Mouse (Mus musculus) cerebellum, adult 11 months (tissue): ENCODE measurements around the gene Ydjc.
A peak's percentile ranks its signal among the peaks of the same experiment; 100 is the strongest.

Source experiments
- DNase-seq: peaks from one replicate; pipeline ENCODE4 v3.0.0; 2022

Gene Ydjc

DNA sequence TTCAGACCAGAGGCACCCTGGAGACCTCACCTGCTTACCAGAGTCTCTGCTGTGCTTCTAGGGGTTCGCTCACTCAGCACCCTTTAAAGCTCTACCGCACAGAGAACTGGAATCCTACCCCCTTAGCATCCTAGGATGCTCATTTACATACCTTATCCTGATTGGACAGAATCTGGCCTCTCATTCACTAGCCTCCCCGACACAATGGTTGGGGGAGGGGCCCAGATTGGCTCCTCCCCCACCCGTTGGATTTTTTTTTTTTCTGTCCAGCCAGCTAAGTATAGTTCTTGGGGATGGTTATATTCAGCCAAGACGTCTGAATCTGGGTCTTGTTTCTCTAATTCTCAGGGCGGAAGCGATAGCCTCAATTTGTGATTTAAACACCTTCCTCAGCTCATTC is at the start of gene Ydjc:
Gene Ydjc (plus strand): TSS at position 283 of the 400 bp plus-strand sequence.
- no peak for DNase-seq

DNA sequence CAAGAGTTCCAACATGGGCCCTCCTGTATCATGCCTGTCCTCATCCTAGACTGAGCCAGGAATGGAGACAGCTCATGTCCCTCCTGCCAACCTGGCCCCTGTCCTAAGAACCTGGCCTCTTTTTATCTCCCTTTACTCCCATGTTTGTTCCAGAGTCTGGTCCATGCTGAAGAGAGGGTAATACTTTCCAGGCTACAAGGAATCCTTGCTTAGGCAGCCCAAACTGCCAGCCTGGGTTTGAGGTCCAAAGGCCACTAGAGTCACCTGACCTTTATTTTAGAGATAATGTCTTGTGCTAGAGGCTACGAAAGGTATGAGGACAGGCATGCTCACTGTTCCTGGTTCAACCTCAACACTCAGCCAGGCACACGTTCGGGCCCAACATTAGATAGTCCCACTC is 47.5 kb upstream of the Ydjc start:
- DNase-seq: no peak

DNA sequence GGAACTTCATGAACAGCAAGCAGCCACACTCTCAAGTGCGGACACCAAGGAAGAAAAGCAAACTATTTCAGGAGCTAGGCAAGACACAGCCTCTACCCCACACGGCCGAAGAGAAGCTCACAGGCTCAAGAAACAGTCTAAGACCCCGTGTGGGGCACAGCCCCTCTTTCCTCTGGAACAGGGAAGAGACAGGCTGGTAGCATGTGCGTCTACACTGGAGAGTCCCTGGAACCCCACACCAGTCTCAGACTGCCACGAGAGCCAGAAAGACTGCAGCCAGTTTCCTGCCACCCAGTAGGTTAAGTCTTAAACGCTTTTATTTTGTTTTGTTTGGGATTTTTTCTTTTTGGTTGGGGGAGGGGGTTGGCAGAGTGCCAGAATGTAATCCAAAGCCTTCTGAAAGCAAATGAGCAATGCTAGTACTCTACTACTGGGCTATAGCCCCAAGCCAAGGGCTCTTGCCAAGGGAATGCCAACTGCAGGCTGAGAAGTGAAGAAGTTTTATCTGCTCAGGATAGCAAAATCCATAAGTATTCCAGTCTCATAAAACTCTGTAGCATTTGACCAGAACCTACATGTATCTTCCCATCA is 41.7 kb upstream of the Ydjc start:
- no peak for DNase-seq

DNA sequence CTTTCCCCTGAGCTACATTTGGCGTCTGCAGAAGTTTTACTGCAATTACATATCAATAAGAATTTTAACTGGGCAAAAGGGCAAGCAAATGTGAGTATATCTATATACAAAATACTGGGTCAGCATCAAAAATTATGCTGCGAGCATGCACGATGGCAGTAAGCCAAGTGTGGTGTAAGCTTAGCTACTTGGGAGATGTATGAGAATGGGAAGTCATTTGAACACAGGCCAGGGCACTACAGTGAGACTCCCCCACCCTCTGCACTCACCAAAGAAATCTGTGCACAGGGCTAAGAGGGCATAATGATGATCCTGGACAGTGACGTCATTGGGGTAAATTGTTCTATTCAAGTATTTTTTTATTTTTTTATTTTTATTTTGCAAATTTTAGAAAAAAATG is 39.8 kb upstream of the Ydjc start:
- no peak for DNase-seq

DNA sequence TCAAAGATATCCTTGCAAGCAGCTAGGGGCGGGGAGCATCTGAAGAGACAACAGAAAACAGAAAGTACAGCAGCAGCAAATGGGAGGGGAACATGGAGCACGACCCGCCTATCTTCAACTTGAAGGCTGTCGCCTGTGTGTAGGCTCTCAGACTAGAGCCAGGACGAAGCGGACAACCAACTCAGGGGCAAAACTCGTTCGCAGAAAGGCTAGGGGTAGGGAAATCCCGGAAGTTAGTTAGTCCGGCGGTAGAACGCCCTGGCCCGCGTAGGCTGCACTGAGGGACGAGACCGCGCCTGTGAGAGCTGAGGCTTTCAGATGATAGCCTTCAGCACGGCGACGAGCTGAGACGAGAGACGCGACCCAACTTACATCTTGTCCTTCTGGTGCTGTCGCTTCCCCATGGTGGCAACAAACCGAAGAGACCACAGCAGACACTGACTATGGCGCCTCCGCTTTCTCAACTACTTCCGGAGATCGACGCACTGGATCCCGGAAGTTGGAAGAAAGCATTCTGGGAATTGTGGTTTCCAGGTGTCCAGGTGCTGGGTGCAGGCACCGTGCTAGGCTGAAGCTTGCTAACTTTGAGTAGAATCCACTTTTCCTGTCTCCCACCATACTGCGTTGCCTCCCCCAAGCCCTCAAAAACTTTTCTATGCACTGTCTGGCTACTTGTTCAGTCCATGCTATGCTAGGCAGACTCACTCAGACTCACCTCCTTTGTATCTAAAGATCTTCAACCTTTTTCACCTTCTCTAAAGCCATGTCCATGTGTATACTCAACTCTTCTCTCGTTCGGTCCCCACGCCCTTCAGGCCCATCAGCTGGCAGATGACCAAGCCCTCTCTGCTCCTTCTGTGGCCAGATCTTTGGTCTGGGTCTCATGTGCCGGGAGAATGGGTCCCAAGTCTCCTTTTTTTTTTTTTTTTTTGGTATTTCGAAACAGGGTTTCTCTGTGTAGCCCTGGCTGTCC is 33.4 kb upstream of the Ydjc start, which contains the start of gene Ppil2:
Gene Ppil2 (minus strand): TSS at position 487 of the 973 bp plus-strand sequence.
- peak; percentile 56 for DNase-seq

DNA sequence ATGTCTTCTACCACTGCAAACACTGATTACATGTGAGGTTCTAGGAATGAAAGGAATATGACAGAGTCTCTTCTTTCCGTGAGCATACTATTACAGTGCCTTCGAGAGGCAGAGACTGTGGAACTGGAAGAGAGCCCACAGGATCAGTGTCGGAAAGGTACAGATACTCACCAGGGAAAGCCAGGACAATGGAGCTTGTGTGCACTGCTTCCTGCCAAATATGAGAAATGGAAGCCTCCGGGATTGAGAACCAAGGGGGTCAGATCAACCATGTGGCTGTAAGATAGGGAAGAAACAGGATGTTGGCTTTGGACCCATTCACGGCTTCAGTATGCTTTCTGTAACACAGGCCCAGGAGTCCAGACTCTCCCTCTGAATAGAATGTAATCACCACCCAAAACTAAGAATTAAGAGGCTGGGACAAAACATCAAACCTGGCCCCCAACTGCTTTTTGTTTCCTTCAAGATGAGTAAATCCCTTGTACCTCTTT is 27.1 kb upstream of the Ydjc start:
- DNase-seq: no peak

DNA sequence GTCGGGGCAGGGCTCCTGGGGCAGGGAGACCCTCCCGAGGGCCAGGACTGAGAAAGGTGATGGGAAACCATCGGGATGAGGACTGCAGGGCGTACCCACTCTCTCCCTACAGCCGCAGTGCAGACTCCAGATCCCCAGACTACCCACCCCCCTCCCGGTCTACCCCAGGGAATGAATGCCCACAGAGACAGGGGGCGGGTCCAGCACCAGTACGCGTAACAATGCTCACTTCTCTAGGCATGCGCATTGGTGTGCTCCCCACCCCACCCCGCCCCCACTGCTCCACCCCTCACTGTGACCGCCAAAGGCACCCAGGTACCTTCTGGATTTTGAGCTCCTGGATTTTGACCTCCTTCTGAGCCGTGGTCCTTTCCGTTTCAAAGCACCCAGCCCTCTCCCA is 22.9 kb upstream of the Ydjc start:
- no peak for DNase-seq

DNA sequence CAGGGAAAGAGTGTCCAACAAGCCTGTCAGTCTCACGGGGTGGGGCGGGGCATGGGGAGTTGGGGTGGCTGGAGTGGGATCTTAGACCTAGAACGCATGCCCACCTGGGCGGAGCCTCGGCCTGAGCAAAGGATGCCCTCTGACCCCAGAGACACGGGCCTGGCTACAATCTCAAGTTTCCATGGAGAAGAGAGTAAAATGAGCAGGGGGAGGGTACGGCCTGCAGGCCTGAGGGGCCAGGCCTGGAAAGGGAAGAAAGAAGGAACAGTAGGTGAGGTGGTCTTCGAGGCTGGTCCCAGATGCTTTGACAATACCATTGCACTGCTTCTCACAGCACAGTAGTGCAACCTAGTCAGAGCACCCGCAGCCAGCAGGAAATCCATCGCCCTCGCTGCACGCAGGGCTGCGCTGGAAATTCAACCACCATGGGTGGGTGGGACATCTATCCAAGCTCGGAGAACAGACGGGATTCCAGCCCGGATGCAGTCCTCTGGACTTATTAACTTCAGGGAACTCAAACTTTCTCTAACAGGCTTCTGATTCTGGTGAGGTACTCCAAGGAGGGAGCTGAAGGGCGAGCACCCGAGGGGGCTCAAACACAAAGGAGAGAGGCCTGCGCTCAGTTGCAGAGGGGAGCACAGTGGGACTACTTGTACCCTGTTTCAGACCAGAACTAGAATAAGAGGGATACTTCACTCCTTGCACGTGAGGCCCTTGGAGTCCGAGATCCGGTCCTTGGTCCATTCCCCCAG is 20.1 kb upstream of the Ydjc start:
- DNase-seq: no peak

DNA sequence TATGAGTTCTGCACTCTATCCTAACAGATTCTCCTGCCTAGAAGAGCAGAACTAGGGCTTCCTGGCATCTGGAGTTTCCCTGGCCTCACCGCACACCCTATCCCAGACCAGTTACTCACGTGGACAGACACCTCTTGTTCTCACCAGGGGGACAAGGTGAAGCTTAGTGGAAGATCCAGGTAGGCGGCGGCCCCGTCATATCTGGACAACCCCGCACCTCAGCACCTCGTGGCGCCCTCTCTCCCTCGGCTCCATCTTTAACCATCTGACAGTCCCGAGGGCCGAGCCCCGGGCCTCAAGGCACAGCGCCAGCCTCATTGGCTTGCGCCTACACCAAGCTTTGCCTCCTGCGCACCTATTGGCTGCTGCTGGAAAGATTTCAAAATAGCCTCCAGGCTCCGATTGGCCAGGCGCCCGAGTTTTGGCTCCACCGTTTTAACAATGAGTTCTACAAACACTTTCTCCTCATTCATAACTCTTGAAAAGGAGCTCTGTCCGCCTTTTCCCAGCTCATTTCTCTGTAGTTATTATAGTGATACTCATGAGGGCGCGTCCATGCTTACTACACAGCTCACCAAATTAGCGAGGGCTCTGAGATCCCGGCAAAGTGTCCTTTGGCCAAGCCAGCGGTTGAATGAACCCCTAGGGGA is 19.4 kb upstream of the Ydjc start, which contains the start of gene 2610318N02Rik:
Gene 2610318N02Rik (minus strand): TSS at position 297 of the 650 bp plus-strand sequence.
- peak; percentile 48 for DNase-seq

DNA sequence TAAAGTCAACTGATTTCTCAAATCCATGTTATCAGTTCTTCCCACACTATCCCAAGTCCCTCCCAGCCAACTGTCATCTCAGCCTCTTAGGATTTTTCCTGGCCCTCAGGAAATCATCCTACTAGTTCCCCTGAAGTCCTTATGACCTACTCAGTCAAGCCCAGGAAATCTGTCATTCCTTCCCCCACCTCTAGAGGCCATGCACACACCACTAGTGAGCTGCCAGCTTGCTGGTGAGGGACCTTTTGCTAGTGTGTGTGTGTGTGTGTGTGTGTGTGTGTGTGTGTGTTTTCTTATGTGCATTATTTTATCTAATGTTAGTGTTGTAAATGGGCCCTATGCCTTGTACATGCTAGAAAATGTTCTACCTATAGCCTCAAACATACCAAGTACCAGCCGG is 17.1 kb upstream of the Ydjc start:
- no peak for DNase-seq

DNA sequence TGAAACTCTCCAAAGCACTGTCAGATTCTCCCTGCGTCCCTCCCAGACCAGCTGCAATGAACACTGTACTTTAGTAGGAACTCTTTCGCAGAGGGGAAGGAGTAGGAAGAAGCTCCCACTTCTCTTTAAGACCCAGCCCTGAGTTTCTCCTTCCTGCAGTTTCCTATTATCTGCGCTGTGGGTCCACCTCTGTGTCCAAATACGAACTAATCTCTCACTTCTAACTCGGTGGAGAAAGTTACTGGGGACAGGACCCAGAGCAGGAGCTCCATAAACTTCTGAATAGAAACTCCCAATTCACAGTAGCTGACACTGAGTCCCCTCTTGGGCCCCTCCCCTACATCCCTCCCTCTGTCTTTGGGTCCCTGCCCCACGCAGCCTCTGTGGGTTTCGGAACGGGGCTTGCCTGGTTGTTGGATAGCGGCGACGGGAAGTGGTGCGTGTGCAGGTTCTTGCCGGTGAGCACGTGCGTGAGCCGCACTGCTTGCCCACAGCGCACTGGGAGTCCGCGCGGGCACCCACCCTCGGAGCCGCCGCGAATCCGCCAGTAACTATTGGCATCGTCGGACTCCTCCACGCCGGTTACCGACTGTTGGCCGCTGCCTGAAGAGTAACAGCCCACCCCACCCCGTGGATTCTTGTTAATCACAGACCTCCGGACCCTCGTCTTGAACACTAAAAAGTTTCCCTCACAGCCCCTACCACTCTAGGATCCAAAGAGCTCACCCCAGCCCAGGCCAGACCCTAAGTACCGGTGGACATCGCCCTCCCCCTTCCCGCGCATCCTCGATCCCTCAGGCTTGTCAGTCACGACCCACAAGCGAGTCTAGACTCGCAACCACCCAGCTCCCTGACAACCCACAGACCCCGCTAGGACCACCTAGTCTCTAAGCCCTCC is 13.0 kb upstream of the Ydjc start:
- DNase-seq: peak; percentile 23

DNA sequence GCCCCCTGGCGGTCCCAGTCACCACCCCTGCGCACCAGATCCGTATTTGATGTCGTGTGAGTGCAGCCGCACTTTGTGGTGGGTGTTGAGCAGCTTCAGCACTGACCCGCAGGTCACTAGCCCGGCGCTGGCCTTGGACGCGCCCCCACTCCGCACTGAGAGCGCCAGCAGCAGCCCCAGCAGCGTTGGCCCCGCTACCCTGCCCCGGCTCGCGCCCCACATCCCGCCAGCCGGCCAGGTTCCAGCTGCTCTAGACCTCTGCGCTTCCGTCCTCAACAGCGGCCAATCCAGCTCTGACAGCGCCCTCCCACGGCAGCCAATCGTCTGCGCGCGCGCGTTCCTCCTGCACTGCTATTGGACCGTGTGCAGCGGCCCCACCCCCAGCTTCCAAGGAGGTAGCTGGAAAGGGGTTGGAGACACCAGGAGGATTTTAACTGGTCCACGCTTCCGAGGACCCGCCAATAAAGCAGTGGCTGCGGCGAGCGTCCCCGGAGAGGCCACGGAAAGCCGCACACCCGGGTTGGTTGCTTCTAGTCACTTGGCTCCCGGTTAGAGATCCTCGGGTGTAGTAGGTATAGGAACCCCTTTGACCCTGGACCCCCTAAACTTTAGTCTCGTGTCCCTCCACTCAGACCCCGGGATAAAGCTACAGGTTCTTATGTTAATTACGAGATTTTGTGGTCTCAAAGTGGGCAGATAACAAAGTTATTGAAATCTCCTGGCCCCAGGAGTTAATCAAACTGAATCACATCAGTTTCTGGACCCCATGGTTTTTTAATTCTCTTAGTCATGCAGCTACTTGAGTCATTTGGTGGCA is 12.1 kb upstream of the Ydjc start, which contains the start of gene Sdf2l1:
Gene Sdf2l1 (minus strand): TSS at position 295 of the 817 bp plus-strand sequence.
- peak; percentile 97 for DNase-seq

DNA sequence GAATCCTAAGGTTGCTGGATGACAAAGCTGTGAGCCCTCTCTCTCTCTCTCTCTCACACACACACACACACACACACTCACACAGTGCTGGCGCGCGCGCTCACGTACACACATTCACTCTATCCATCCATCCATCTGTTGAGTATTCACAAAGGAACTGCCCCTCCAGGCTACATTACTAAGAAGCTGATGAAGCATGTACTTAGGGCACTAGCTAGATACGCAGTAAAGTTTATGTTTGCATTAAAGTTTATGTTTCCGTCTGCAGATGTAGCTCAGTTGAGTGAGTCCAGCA is 11.6 kb upstream of the Ydjc start:
- no peak for DNase-seq

DNA sequence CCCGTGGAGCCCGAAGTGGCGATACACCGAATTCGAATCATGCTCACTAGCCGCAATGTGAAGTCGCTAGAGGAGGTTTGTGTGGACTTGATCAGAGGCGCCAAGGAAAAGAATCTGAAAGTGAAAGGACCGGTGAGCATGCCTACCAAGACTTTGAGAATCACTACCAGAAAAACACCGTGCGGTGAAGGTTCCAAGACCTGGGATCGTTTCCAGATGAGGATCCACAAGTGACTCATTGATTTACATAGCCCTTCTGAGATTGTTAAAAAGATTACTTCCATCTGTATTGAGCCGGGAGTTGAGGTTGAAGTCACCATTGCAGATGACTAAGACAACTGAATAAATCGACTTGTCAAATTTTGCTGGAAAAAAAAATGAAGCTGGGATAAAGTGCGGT is 7.1 kb upstream of the Ydjc start:
- no peak for DNase-seq

DNA sequence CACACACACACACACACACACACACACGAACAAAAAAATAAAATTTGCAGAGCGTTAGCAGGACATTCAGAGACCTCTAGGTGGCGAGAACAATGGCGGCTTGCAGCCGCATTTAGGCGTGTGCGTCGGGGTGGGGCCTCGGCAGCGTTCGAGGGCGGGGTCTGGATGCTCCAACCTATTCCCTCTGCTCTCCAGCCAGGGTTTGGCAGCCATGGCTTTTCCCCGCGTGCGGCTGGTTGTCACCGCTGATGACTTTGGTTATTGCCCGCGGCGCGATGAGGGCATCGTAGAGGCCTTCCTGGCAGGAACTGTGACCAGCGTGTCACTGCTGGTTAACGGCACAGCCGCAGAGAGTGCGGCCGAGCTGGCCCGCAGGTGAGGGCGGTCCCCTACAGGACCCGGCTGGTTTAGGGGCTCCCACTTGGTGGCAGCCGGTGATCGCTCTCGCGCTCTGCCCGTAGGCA is 2.4 kb downstream of the Ydjc start, which contains the start of gene Ccdc116:
Gene Ccdc116 (minus strand): TSS at position 458 of the 464 bp plus-strand sequence.
- DNase-seq: peak; percentile 80

DNA sequence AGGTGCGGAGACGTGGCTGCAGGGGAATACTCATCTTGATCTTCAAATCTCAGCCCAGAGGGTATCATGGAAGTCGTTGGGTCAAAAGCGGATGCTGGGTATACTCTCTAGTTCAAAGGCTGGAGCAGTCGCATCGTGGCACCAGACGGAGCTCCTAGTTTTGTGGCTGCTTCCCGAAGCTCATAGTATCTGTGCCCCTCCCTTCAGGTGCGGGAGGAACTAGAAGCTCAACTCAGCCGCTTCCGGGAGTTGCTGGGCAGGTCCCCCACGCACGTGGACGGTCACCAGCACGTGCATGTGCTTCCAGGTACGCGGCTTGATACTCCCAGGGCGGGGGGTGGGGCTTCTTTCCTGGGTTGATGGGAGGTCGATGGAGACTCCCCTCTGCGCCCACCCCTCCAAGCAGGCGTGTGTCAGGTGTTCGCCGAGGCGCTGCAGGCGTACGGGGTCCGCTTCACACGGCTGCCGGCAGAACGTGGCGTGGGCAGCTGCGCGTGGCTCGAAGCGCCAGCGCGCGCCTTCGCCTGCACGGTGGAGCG is 3.0 kb downstream of the Ydjc start:
- no peak for DNase-seq

DNA sequence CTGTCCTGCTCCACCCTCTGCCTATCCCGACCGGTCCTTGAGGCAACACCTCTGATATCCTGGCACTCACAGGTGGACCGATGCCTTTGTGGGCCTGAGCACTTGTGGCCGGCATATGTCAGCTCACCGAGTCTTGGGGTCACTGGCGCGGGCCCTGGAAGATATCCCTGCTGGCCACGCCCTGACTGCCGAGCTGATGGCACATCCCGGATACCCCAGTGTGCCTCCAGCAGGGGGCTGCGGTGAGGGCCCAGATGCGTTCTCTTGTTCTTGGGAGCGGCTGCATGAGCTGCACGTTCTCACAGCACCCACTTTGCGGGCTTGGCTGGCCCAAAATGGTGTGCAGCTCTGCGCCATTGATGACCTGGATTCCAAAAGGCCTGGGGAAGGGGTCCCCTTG is 3.7 kb downstream of the Ydjc start:
- peak; percentile 27 for DNase-seq

DNA sequence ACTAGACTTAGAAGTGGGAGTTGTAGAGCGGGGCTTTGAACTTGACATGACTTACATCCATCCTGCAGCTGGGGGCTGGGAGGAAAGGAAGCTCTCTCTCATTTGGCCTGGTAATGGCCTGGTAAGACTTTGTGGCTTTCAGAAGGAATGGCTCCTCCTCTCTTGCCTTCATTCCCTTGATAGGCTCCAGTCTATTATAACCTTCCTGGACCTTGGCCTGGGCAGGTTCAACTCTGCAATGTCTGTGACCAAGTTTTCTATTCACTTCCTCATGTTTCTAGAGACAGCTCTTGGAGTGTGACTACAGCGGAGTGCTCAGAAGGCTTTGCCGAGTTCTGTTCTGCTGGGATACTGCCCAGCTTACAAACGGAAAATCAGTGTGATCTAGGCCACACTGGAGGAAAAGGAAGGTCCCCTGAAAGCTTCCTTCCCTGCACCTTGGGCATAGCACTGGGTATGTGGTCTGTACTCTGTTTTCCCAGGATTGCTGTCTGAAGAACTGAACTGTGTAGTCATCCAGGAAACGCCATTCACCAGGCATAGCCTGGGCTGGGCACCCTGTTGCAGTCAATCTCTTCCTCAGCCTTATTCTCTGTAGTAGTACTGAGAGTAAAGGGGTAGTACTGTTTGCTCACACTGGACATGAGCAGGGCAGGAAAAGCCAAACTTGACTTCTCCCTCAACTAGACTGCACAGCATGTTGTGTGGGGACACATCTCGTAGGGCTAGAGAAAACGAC is 6.3 kb downstream of the Ydjc start:
- DNase-seq: no peak

DNA sequence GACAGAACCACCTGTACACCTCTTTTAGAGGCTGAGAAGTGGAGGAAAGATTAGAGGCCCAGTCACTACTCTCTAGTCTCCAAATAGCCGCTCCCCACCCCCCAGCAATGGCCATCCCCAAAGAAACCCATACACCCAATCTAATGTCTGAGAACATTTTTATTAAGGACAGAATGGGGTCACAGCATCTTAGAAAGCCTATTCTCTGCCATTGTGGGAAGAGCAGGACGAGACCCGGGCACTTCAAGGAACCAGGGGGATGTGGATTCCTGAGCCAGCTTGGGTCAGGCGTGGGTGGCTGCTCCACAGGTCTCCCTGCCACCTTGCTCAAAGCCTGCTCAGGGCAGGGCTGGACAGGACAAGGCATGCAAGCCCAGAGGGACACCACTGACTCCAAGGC is 7.5 kb downstream of the Ydjc start:
- DNase-seq: no peak

DNA sequence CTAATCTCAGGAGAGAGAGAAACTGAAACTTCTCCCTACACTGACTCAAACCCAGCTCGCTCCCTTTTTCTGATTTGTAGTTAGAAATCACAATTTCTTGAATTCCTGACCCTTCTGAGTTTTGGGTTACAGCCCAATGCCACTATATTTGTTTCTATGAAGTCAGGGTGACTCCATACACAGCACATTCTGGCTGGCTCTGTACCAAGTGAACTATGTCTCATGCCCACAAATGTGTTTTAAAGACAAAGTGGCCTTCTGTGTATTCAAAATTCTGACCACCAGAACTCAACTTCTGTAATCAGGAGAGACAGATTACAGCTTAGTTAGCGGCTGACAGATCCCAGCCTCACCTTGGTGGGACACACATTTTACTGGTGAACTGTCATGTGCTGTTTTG is 9.9 kb downstream of the Ydjc start:
- no peak for DNase-seq
